In the genomic region with DNA sequence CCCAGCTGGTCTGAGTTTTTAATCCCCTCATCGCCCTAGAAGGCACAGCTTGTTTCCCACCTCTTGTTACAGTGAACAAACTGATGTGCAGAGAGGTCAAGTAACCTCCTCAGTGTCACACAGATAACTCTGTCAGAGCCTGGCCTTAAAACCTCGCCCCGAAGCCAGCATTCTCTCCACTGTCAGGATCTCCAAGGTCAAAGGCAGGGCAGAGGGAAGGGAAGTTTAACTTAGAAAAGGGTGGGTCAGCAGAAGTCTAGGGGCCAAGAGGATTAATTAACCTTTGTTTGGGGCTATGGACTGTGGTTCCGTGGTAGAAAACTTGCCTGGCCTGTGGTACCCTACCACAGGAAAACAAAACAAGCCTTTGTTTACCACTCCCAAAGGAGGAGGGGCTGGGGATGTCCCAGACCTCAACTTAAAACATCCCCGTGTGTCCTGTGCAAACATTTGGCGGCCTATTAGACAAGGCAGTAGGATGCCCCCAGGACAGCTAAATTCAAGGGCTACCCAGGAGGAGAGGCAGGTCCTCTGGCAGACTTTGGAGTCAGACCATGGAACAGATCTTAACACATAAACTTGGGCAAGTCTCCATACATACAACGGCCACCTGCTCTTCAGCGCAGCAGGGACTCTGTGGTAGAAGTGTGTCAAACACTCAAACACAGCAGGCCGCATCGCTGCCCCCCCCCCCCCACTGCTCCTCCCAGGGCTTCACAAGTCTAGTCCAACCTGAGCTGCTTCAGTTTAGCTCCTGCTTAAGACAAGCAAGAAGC, we compare ENCODE assay signal across 10 mouse cellular contexts. TPM values are rescaled to one million over a fixed set of nuclear protein-coding genes. Genes with fewer than 3 reads are reported as not detected.
DNase-seq lines count a peak whose midpoint lies in the region; ATAC-seq and TF ChIP-seq lines count a peak whose summit lies in the region.
"Had no signal": no experiment of that assay in that cellular context is flagged by ENCODE, and none has a peak within 500 bp of the region (broad histone marks: within the 10 kb centered on the region; RNA-seq: fewer than 3 reads in every experiment).

No protein-coding gene starts in this region.

- H3K27me3 ChIP-seq in heart, postnatal 0 days (ENCODE audit: control insufficient read depth, insufficient read depth, low read length), result no peaks in the 10 kb centered on the region
- H3K27me3 ChIP-seq in liver, embryonic 16.5 days (ENCODE audit: control insufficient read depth, insufficient read depth, low read depth, low read length), result no peaks in the 10 kb centered on the region

- no peak for TF ChIP-seq EP300 in heart, postnatal 0 days (IDR thresholded peaks at IDR 0.05; ENCODE audit: low read depth)

- no peak for ATAC-seq in heart, postnatal 0 days (ENCODE audit: insufficient read depth, low read depth)
- no peak for ATAC-seq in liver, embryonic 16.5 days (ENCODE audit: low read depth)
- ATAC-seq in inflammation-experienced regulatory T-cells, adult 6 months, result no peak
- no peak for ATAC-seq in granulocyte monocyte progenitor cell, adult 5-6 weeks (replicated peaks; ENCODE audit: poor library complexity, severe bottlenecking)
- no peak for ATAC-seq in megakaryocyte progenitor cell, adult 5-6 weeks (replicated peaks; ENCODE audit: poor library complexity)
- ATAC-seq: hindbrain, embryonic 16.5 days had no signal

- peaks cover 29% of the 10 kb centered on the region for H3K4me1 ChIP-seq in heart, postnatal 0 days (ENCODE audit: control insufficient read depth, insufficient read depth)
- H3K4me1 ChIP-seq in liver, embryonic 16.5 days (ENCODE audit: control insufficient read depth, low read depth, low read length), result peaks cover 44% of the 10 kb centered on the region

- WGBS in heart, postnatal 0 days, result 49% methylated on average over 10 of the region's 10 CpGs
- WGBS in liver, embryonic 16.5 days (ENCODE audit: insufficient replicate concordance), result 55% methylated on average over 9 of the region's 10 CpGs

- no peak overlapping the region for H3K4me3 ChIP-seq in heart, postnatal 0 days (ENCODE audit: low read depth, low read length)
- no peak overlapping the region for H3K4me3 ChIP-seq in liver, embryonic 16.5 days (ENCODE audit: low read depth, low read length)

- no peaks in the 10 kb centered on the region for H3K9me3 ChIP-seq in heart, postnatal 0 days (replicated peaks; ENCODE audit: control insufficient read depth, low read length)
- no peaks in the 10 kb centered on the region for H3K9me3 ChIP-seq in liver, embryonic 16.5 days (replicated peaks; ENCODE audit: control insufficient read depth, low read length)

- no peak overlapping the region for H3K4me2 ChIP-seq in heart, postnatal 0 days (ENCODE audit: low read depth, low read length)
- H3K4me2 ChIP-seq in liver, embryonic 16.5 days (ENCODE audit: low read depth, low read length), result no peak overlapping the region

- no peak for TF ChIP-seq CTCF in heart, postnatal 0 days (IDR thresholded peaks at IDR 0.05; ENCODE audit: low read depth)

- H3K9ac ChIP-seq in heart, postnatal 0 days (replicated peaks; ENCODE audit: low read depth, low read length), result 0 out of 2 replicates have a peak overlapping the region, but pooled peaks have one; percentile 3
- H3K9ac ChIP-seq in liver, embryonic 16.5 days (ENCODE audit: low read depth, low read length), result no peak overlapping the region

- peak overlapping the region; percentile 39; the same call in 1 of the 2 replicates for H3K27ac ChIP-seq in heart, postnatal 0 days (ENCODE audit: low read depth)
- H3K27ac ChIP-seq in liver, embryonic 16.5 days (ENCODE audit: low read length), result 0 out of 2 replicates have a peak overlapping the region, but pooled peaks have one; percentile 20

- DNase-seq in kidney, adult 18-20 months, result peak; percentile 38
- DNase-seq in kidney, postnatal 4 days, result no peak
- DNase-seq in R1 (ENCODE audit: low read depth, low spot score), result peak; percentile 97
- no peak for DNase-seq in heart, postnatal 0 days (ENCODE audit: low spot score)
- DNase-seq: cerebellum, postnatal 14 days had no signal

- peaks cover 15% of the 10 kb centered on the region for H3K36me3 ChIP-seq in heart, postnatal 0 days (replicated peaks; ENCODE audit: control insufficient read depth, insufficient read depth, low read length)
- H3K36me3 ChIP-seq in liver, embryonic 16.5 days (ENCODE audit: control insufficient read depth, insufficient read depth), result 0 out of 2 replicates have a peak, but pooled peaks cover 4% of the 10 kb centered on the region

RNA-seq across cellular contexts. Expression of a gene that starts 2.5 kb away (rescaled TPM):
- 21.2 and 31.4 TPM in 2 replicates for total RNA-seq in heart, postnatal 0 days (2014; rRNA removed; ENCODE audit: low replicate concordance)
- polyA plus RNA-seq in heart, postnatal 0 days (2015; fragmentation: Nextera tagmentation; extraction: Ambion mirVana), result 22.9 and 25.2 TPM in 2 replicates
- polyA plus RNA-seq in liver, embryonic 16.5 days (2015; fragmentation: Nextera tagmentation; extraction: Ambion mirVana), result 9.2 and 9.4 TPM in 2 replicates
- 10 to 100 TPM; 13.3 to 21.5 (median 14.3) TPM for polyA plus RNA-seq in inflammation-experienced regulatory T-cells, adult 6 months (2017; shearing (Covaris generic))
- total RNA-seq in granulocyte monocyte progenitor cell, adult 5-6 weeks (2014; fragmentation: Nextera tagmentation), result 28.5 and 30.0 TPM in 2 replicates
- total RNA-seq in granulocyte monocyte progenitor cell, adult 5-6 weeks (2017), result 28.2 and 30.8 TPM in 2 replicates
- total RNA-seq in megakaryocyte progenitor cell, adult 5-6 weeks (2015), result 16.3 and 16.5 TPM in 2 replicates
- total RNA-seq in megakaryocyte progenitor cell, adult 5-6 weeks (2017), result 34.5 and 35.9 TPM in 2 replicates

RNA-seq across cellular contexts. Expression of a gene that starts 44.9 kb away (rescaled TPM):
- 6.1 and 6.7 TPM in 2 replicates for total RNA-seq in heart, postnatal 0 days (2014; rRNA removed; ENCODE audit: low replicate concordance)
- polyA plus RNA-seq in heart, postnatal 0 days (2015; fragmentation: Nextera tagmentation; extraction: Ambion mirVana), result 36.2 and 40.1 TPM in 2 replicates
- 12.4 and 13.9 TPM in 2 replicates for polyA plus RNA-seq in liver, embryonic 16.5 days (2015; fragmentation: Nextera tagmentation; extraction: Ambion mirVana)
- polyA plus RNA-seq in inflammation-experienced regulatory T-cells, adult 6 months (2017; shearing (Covaris generic)), result 10 to 100 TPM; 36.3 to 49.1 (median 39.6) TPM
- 27.7 and 36.6 TPM in 2 replicates for total RNA-seq in granulocyte monocyte progenitor cell, adult 5-6 weeks (2014; fragmentation: Nextera tagmentation)
- total RNA-seq in granulocyte monocyte progenitor cell, adult 5-6 weeks (2017), result 4.3 and 10.0 TPM in 2 replicates
- total RNA-seq in megakaryocyte progenitor cell, adult 5-6 weeks (2015), result 28.7 and 34.0 TPM in 2 replicates
- 6.6 and 8.1 TPM in 2 replicates for total RNA-seq in megakaryocyte progenitor cell, adult 5-6 weeks (2017)

RNA-seq across cellular contexts. Expression of a gene that starts 45.2 kb away (rescaled TPM):
- total RNA-seq in heart, postnatal 0 days (2014; rRNA removed; ENCODE audit: low replicate concordance), result not detected in 2 replicates
- polyA plus RNA-seq in heart, postnatal 0 days (2015; fragmentation: Nextera tagmentation; extraction: Ambion mirVana), result 0.01 and 0.03 TPM in 2 replicates
- 0.04 TPM in 2 replicates for polyA plus RNA-seq in liver, embryonic 16.5 days (2015; fragmentation: Nextera tagmentation; extraction: Ambion mirVana)
- not detected for polyA plus RNA-seq in inflammation-experienced regulatory T-cells, adult 6 months (2017; shearing (Covaris generic))
- not detected in 2 replicates for total RNA-seq in granulocyte monocyte progenitor cell, adult 5-6 weeks (2014; fragmentation: Nextera tagmentation)
- total RNA-seq in granulocyte monocyte progenitor cell, adult 5-6 weeks (2017), result 0.05 TPM in 1 of 2 replicates, not detected in the other
- total RNA-seq in megakaryocyte progenitor cell, adult 5-6 weeks (2015), result not detected in 2 replicates
- total RNA-seq in megakaryocyte progenitor cell, adult 5-6 weeks (2017), result not detected in 2 replicates

RNA-seq across cellular contexts. Expression of a gene that starts 46.4 kb away (rescaled TPM):
- 29.2 and 37.6 TPM in 2 replicates for total RNA-seq in heart, postnatal 0 days (2014; rRNA removed; ENCODE audit: low replicate concordance)
- 6.0 and 6.3 TPM in 2 replicates for polyA plus RNA-seq in heart, postnatal 0 days (2015; fragmentation: Nextera tagmentation; extraction: Ambion mirVana)
- polyA plus RNA-seq in liver, embryonic 16.5 days (2015; fragmentation: Nextera tagmentation; extraction: Ambion mirVana), result 10.9 and 11.9 TPM in 2 replicates
- 10 to 100 TPM in 1 of 3 experiments, 1 to 10 TPM in 2; 9.2 to 12.0 (median 9.5) TPM for polyA plus RNA-seq in inflammation-experienced regulatory T-cells, adult 6 months (2017; shearing (Covaris generic))
- total RNA-seq in granulocyte monocyte progenitor cell, adult 5-6 weeks (2014; fragmentation: Nextera tagmentation), result 5.4 and 7.6 TPM in 2 replicates
- total RNA-seq in granulocyte monocyte progenitor cell, adult 5-6 weeks (2017), result 2.7 and 9.0 TPM in 2 replicates
- total RNA-seq in megakaryocyte progenitor cell, adult 5-6 weeks (2015), result 5.5 and 6.2 TPM in 2 replicates
- 4.3 and 7.2 TPM in 2 replicates for total RNA-seq in megakaryocyte progenitor cell, adult 5-6 weeks (2017)

RNA-seq across cellular contexts. Expression of a gene that starts 46.7 kb away (rescaled TPM):
- 14.7 and 16.3 TPM in 2 replicates for total RNA-seq in heart, postnatal 0 days (2014; rRNA removed; ENCODE audit: low replicate concordance)
- polyA plus RNA-seq in heart, postnatal 0 days (2015; fragmentation: Nextera tagmentation; extraction: Ambion mirVana), result 3.5 and 4.3 TPM in 2 replicates
- polyA plus RNA-seq in liver, embryonic 16.5 days (2015; fragmentation: Nextera tagmentation; extraction: Ambion mirVana), result 1.4 and 1.8 TPM in 2 replicates
- polyA plus RNA-seq in inflammation-experienced regulatory T-cells, adult 6 months (2017; shearing (Covaris generic)), result 1 to 10 TPM; 3.8 to 7.0 (median 6.3) TPM
- total RNA-seq in granulocyte monocyte progenitor cell, adult 5-6 weeks (2014; fragmentation: Nextera tagmentation), result 7.4 and 9.1 TPM in 2 replicates
- total RNA-seq in granulocyte monocyte progenitor cell, adult 5-6 weeks (2017), result 1.3 and 4.3 TPM in 2 replicates
- total RNA-seq in megakaryocyte progenitor cell, adult 5-6 weeks (2015), result 3.3 and 4.1 TPM in 2 replicates
- total RNA-seq in megakaryocyte progenitor cell, adult 5-6 weeks (2017), result 1.5 and 6.4 TPM in 2 replicates

Comparison
In these comparisons a context has a peak if more than half of its experiments do, and no peak if none do; other contexts are left out.
1. DNase-seq: peak in kidney, adult 18-20 months (single experiment) and R1 (single experiment); none in kidney, postnatal 4 days (0 of 2) and heart, postnatal 0 days (single experiment).